Mouse (Mus musculus): Measurements from ENCODE around the gene Galnt10. TPM values are rescaled to one million over a fixed set of nuclear protein-coding genes. Genes with fewer than 3 reads are reported as not detected.

Gene Galnt10
- polyA plus RNA-seq, 1 experiment from 2014 or later: 6.3 TPM

GRCm38 (mm10) chr11:57658751-57659150 is 13.5 kb downstream of the Galnt10 start:
- Histone ChIP-seq H3K36me3 (ENCODE audit: control insufficient read depth, insufficient read depth, low read length) (no peaks in the 10 kb centered on the region), H3K4me2 (ENCODE audit: low read length) (no peak overlapping the region), H3K9me3 (ENCODE audit: control insufficient read depth, low read length) (no peaks in the 10 kb centered on the region), H3K9ac (ENCODE audit: low read length) (no peak overlapping the region), H3K27me3 (ENCODE audit: control insufficient read depth, insufficient read depth, low read length) (no peaks in the 10 kb centered on the region), H3K4me3 (ENCODE audit: control insufficient read depth in 1 of 2, insufficient read depth in 1 of 2, low read depth in 1 of 2, low read length in 2 of 2) (no peak overlapping the region), H3K4me1 (ENCODE audit: control insufficient read depth in 2 of 2, insufficient read depth in 2 of 2, low read length in 2 of 2) (peaks cover 21 to 38% of the 10 kb centered on the region in 2 experiments), H3K27ac (replicated peaks in 1 of 2; ENCODE audit: control insufficient read depth in 1 of 2, insufficient read depth in 1 of 2, low read depth in 2 of 2, low read length in 2 of 2) (no peak overlapping the region)
- 83% methylated on average over 6 of the region's 6 CpGs for WGBS
- ATAC-seq (ENCODE audit: insufficient number of reproducible peaks, insufficient read depth, low FRiP score, low read depth): no peak

DNA sequence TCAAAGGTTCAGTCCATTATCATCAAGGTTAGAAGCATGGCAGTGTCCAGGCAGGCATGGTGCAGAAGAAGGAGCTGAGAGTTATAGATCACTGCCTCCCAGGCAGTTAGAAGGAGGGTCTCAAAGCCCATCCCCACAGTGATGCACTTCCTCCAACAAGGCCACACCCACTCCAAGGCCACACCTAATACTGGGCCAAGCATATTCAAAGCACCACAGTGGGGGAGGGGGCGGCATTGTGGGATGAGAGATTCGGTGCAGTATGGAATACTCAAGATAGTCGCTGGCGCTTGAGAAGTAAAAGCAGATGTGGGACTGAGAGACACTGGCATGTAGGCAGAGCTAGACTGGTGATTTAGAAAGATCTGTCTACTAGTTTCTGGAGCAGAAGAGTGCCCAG is 14.9 kb downstream of the Galnt10 start:
- Histone ChIP-seq H3K4me1 (ENCODE audit: control insufficient read depth in 2 of 2, insufficient read depth in 2 of 2, low read length in 2 of 2) (peaks cover 17 to 29% of the 10 kb centered on the region in 2 experiments; a peak in 3 of 4 replicates), H3K27ac (replicated peaks in 1 of 2; ENCODE audit: control insufficient read depth in 1 of 2, insufficient read depth in 1 of 2, low read depth in 2 of 2, low read length in 2 of 2) (no peak overlapping the region), H3K9me3 (ENCODE audit: control insufficient read depth, low read length) (no peaks in the 10 kb centered on the region), H3K4me3 (ENCODE audit: control insufficient read depth in 1 of 2, insufficient read depth in 1 of 2, low read depth in 1 of 2, low read length in 2 of 2) (no peak overlapping the region), H3K4me2 (ENCODE audit: low read length) (no peak overlapping the region), H3K36me3 (ENCODE audit: control insufficient read depth, insufficient read depth, low read length) (no peaks in the 10 kb centered on the region), H3K9ac (ENCODE audit: low read length) (no peak overlapping the region), H3K27me3 (ENCODE audit: control insufficient read depth, insufficient read depth, low read length) (no peaks in the 10 kb centered on the region)
- ATAC-seq (ENCODE audit: insufficient number of reproducible peaks, insufficient read depth, low FRiP score, low read depth): no peak
- 89% methylated on average over 4 of the region's 4 CpGs for WGBS

- Histone ChIP-seq H3K4me3 (ENCODE audit: control insufficient read depth in 1 of 2, insufficient read depth in 1 of 2, low read depth in 1 of 2, low read length in 2 of 2) (no peak overlapping the region), H3K27me3 (ENCODE audit: control insufficient read depth, insufficient read depth, low read length) (no peaks in the 10 kb centered on the region), H3K4me1 (ENCODE audit: control insufficient read depth in 2 of 2, insufficient read depth in 2 of 2, low read length in 2 of 2) (peaks cover 13 to 23% of the 10 kb centered on the region in 2 experiments; a peak in 3 of 4 replicates), H3K27ac (replicated peaks in 1 of 2; ENCODE audit: control insufficient read depth in 1 of 2, insufficient read depth in 1 of 2, low read depth in 2 of 2, low read length in 2 of 2) (no peak overlapping the region), H3K9me3 (ENCODE audit: control insufficient read depth, low read length) (no peaks in the 10 kb centered on the region), H3K36me3 (ENCODE audit: control insufficient read depth, insufficient read depth, low read length) (no peaks in the 10 kb centered on the region), H3K4me2 (ENCODE audit: low read length) (no peak overlapping the region), H3K9ac (ENCODE audit: low read length) (no peak overlapping the region)
- ATAC-seq (ENCODE audit: insufficient number of reproducible peaks, insufficient read depth, low FRiP score, low read depth): no peak; the same call in 1 of the 2 replicates
- 31% methylated on average over 5 of the region's 5 CpGs for WGBS
These were observed 15.6 kb downstream of the Galnt10 start for GRCm38 (mm10) chr11:57660814-57661213.

GRCm38 (mm10) chr11:57661492-57662229 is 16.4 kb downstream of the Galnt10 start:
- H3K4me1 ChIP-seq (ENCODE audit: control insufficient read depth in 2 of 2, insufficient read depth in 2 of 2, low read length in 2 of 2): peaks cover 8 to 15% of the 10 kb centered on the region in 2 experiments; a peak in 3 of 4 replicates
- ATAC-seq (ENCODE audit: insufficient number of reproducible peaks, insufficient read depth, low FRiP score, low read depth): no peak
- H3K4me2 ChIP-seq (ENCODE audit: low read length): no peak overlapping the region
- H3K9me3 ChIP-seq (ENCODE audit: control insufficient read depth, low read length): no peaks in the 10 kb centered on the region
- H3K36me3 ChIP-seq (ENCODE audit: control insufficient read depth, insufficient read depth, low read length): no peaks in the 10 kb centered on the region
- no peak overlapping the region for H3K27ac ChIP-seq (replicated peaks in 1 of 2; ENCODE audit: control insufficient read depth in 1 of 2, insufficient read depth in 1 of 2, low read depth in 2 of 2, low read length in 2 of 2)
- WGBS: 82% methylated on average over 19 of the region's 19 CpGs
- H3K9ac ChIP-seq (ENCODE audit: low read length): no peak overlapping the region
- no peak overlapping the region for H3K4me3 ChIP-seq (ENCODE audit: control insufficient read depth in 1 of 2, insufficient read depth in 1 of 2, low read depth in 1 of 2, low read length in 2 of 2)
- no peaks in the 10 kb centered on the region for H3K27me3 ChIP-seq (ENCODE audit: control insufficient read depth, insufficient read depth, low read length)

DNA sequence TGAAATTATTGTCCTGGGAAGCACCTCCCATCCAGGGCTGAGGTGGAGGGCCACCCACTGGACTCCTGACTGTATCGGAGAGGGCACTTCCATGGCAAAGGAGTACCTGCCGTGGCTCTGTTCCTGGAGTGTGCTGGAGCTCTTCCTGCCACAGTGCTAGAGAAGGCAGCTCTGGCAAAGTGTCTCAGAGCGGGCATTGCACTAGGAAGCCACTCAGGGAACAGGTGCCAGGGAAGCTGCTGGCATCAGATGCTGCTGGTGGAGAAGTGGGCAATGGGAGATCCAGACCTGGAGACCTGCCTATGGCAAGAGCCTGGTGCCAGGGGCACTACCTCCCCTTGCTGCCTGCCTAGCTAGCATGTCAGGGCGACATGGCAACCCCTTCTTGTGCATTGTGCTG is 17.0 kb downstream of the Galnt10 start:
- no peak for ATAC-seq (ENCODE audit: insufficient number of reproducible peaks, insufficient read depth, low FRiP score, low read depth)
- Histone ChIP-seq H3K9me3 (ENCODE audit: control insufficient read depth, low read length) (no peaks in the 10 kb centered on the region), H3K4me1 (ENCODE audit: control insufficient read depth in 2 of 2, insufficient read depth in 2 of 2, low read length in 2 of 2) (peaks cover 8 to 13% of the 10 kb centered on the region in 2 experiments; a peak in 3 of 4 replicates), H3K36me3 (ENCODE audit: control insufficient read depth, insufficient read depth, low read length) (no peaks in the 10 kb centered on the region), H3K27me3 (ENCODE audit: control insufficient read depth, insufficient read depth, low read length) (no peaks in the 10 kb centered on the region), H3K4me2 (ENCODE audit: low read length) (no peak overlapping the region), H3K9ac (ENCODE audit: low read length) (no peak overlapping the region), H3K27ac (replicated peaks in 1 of 2; ENCODE audit: control insufficient read depth in 1 of 2, insufficient read depth in 1 of 2, low read depth in 2 of 2, low read length in 2 of 2) (no peak overlapping the region), H3K4me3 (ENCODE audit: control insufficient read depth in 1 of 2, insufficient read depth in 1 of 2, low read depth in 1 of 2, low read length in 2 of 2) (no peak overlapping the region)
- WGBS: 82% methylated on average over 4 of the region's 4 CpGs

- no peak overlapping the region for H3K4me2 ChIP-seq (ENCODE audit: low read length)
- H3K9me3 ChIP-seq (ENCODE audit: control insufficient read depth, low read length): no peaks in the 10 kb centered on the region
- no peaks in the 10 kb centered on the region for H3K36me3 ChIP-seq (ENCODE audit: control insufficient read depth, insufficient read depth, low read length)
- peaks cover 4 to 9% of the 10 kb centered on the region in 2 experiments; a peak in 3 of 4 replicates for H3K4me1 ChIP-seq (ENCODE audit: control insufficient read depth in 2 of 2, insufficient read depth in 2 of 2, low read length in 2 of 2)
- H3K4me3 ChIP-seq (ENCODE audit: control insufficient read depth in 1 of 2, insufficient read depth in 1 of 2, low read depth in 1 of 2, low read length in 2 of 2): no peak overlapping the region
- H3K27ac ChIP-seq (replicated peaks in 1 of 2; ENCODE audit: control insufficient read depth in 1 of 2, insufficient read depth in 1 of 2, low read depth in 2 of 2, low read length in 2 of 2): no peak overlapping the region
- no peak for ATAC-seq (ENCODE audit: insufficient number of reproducible peaks, insufficient read depth, low FRiP score, low read depth)
- no peaks in the 10 kb centered on the region for H3K27me3 ChIP-seq (ENCODE audit: control insufficient read depth, insufficient read depth, low read length)
- H3K9ac ChIP-seq (ENCODE audit: low read length): no peak overlapping the region
- WGBS: 87% methylated on average over 12 of the region's 12 CpGs
These were observed 18.0 kb downstream of the Galnt10 start for GRCm38 (mm10) chr11:57663271-57663670.

- no peaks in the 10 kb centered on the region for H3K27me3 ChIP-seq (ENCODE audit: control insufficient read depth, insufficient read depth, low read length)
- no peak overlapping the region for H3K9ac ChIP-seq (ENCODE audit: low read length)
- ATAC-seq (ENCODE audit: insufficient number of reproducible peaks, insufficient read depth, low FRiP score, low read depth): no peak
- no peaks in the 10 kb centered on the region for H3K36me3 ChIP-seq (ENCODE audit: control insufficient read depth, insufficient read depth, low read length)
- H3K9me3 ChIP-seq (ENCODE audit: control insufficient read depth, low read length): no peaks in the 10 kb centered on the region
- H3K4me2 ChIP-seq (ENCODE audit: low read length): no peak overlapping the region
- H3K27ac ChIP-seq (replicated peaks in 1 of 2; ENCODE audit: control insufficient read depth in 1 of 2, insufficient read depth in 1 of 2, low read depth in 2 of 2, low read length in 2 of 2): no peak overlapping the region
- no peak overlapping the region for H3K4me3 ChIP-seq (ENCODE audit: control insufficient read depth in 1 of 2, insufficient read depth in 1 of 2, low read depth in 1 of 2, low read length in 2 of 2)
- peaks cover 7 to 8% of the 10 kb centered on the region in 2 experiments for H3K4me1 ChIP-seq (ENCODE audit: control insufficient read depth in 2 of 2, insufficient read depth in 2 of 2, low read length in 2 of 2)
- 83% methylated on average over 5 of the region's 5 CpGs for WGBS
These were observed 19.5 kb downstream of the Galnt10 start for GRCm38 (mm10) chr11:57664741-57665140.

- H3K9ac ChIP-seq (ENCODE audit: low read length): no peak overlapping the region
- no peak for ATAC-seq (ENCODE audit: insufficient number of reproducible peaks, insufficient read depth, low FRiP score, low read depth)
- WGBS: 68% methylated on average over 8 of the region's 8 CpGs
- H3K4me2 ChIP-seq (ENCODE audit: low read length): no peak overlapping the region
- no peaks in the 10 kb centered on the region for H3K9me3 ChIP-seq (ENCODE audit: control insufficient read depth, low read length)
- H3K27me3 ChIP-seq (ENCODE audit: control insufficient read depth, insufficient read depth, low read length): no peaks in the 10 kb centered on the region
- no peaks in the 10 kb centered on the region for H3K36me3 ChIP-seq (ENCODE audit: control insufficient read depth, insufficient read depth, low read length)
- no peak overlapping the region for H3K4me3 ChIP-seq (ENCODE audit: control insufficient read depth in 1 of 2, insufficient read depth in 1 of 2, low read depth in 1 of 2, low read length in 2 of 2)
- H3K4me1 ChIP-seq (ENCODE audit: control insufficient read depth in 2 of 2, insufficient read depth in 2 of 2, low read length in 2 of 2): peaks cover 10 to 13% of the 10 kb centered on the region in 2 experiments
- H3K27ac ChIP-seq (replicated peaks in 1 of 2; ENCODE audit: control insufficient read depth in 1 of 2, insufficient read depth in 1 of 2, low read depth in 2 of 2, low read length in 2 of 2): no peak overlapping the region
These were observed 23.0 kb downstream of the Galnt10 start for GRCm38 (mm10) chr11:57668271-57668670.
